Mouse (Mus musculus) heart, embryonic 14.5 days (tissue): ENCODE results near the gene Neu2. TPM values are rescaled to one million over a fixed set of nuclear protein-coding genes. Genes with fewer than 3 reads are reported as not detected.

Experiments used
- ATAC-seq: fragments of 200-750 bp; cut with Nextera tagmentation; 2 replicates; pipeline ENCODE4 v1.8.0; 2017; ENCODE audit warnings: low read depth, moderate TSS enrichment; ENCODE audit not compliant: insufficient number of reproducible peaks, insufficient read depth, low FRiP score
- H3K27ac ChIP-seq, 2 experiments: fragments of 200-500 bp in 1 of 2; fragments of 300-500 bp in 1 of 2; sonication (generic) in 1 of 2; replicated peaks in 1 of 2; 2 replicates each; pipeline ENCODE4 v1.5.1; 2012 to 2014; ENCODE audit warnings: low read depth in 2 of 2, low read length in 2 of 2, control low read depth in 1 of 2, mild to moderate bottlenecking in 1 of 2, mixed read lengths in 1 of 2; ENCODE audit not compliant: control insufficient read depth in 1 of 2, insufficient read depth in 1 of 2
- H3K27me3 ChIP-seq: fragments of 300-500 bp; sonication (generic); 2 replicates; pipeline ENCODE4 v1.6.1; 2014; ENCODE audit warnings: mild to moderate bottlenecking, low read length, control low read depth; ENCODE audit not compliant: control insufficient read depth, insufficient read depth
- H3K36me3 ChIP-seq: fragments of 300-500 bp; sonication (generic); 2 replicates; pipeline ENCODE4 v1.6.1; 2014; ENCODE audit warnings: mild to moderate bottlenecking, control low read depth, low read length, mixed read lengths; ENCODE audit not compliant: control insufficient read depth, insufficient read depth
- H3K4me1 ChIP-seq, 2 experiments: fragments of 200-500 bp in 1 of 2; fragments of 300-500 bp in 1 of 2; sonication (generic) in 1 of 2; 2 replicates each; pipeline ENCODE4 v1.6.1; 2012 to 2014; ENCODE audit warnings: low read length in 2 of 2, control low read depth in 1 of 2, mixed read lengths in 1 of 2; ENCODE audit not compliant: control insufficient read depth in 2 of 2, insufficient read depth in 2 of 2
- H3K4me2 ChIP-seq: fragments of 300-500 bp; sonication (generic); 2 replicates; pipeline ENCODE4 v1.6.1; 2014; ENCODE audit warnings: mild to moderate bottlenecking, low read length
- H3K4me3 ChIP-seq, 2 experiments: fragments of 200-500 bp in 1 of 2; fragments of 300-500 bp in 1 of 2; sonication (generic) in 1 of 2; 2 replicates each; pipeline ENCODE4 v1.5.1; 2012 to 2014; ENCODE audit warnings: low read length in 2 of 2, mild to moderate bottlenecking in 2 of 2, control low read depth in 1 of 2, low read depth in 1 of 2, moderate library complexity in 1 of 2; ENCODE audit not compliant: control insufficient read depth in 1 of 2, insufficient read depth in 1 of 2
- H3K9ac ChIP-seq: fragments of 300-500 bp; sonication (generic); 2 replicates; pipeline ENCODE4 v1.6.1; 2014; ENCODE audit warnings: mild to moderate bottlenecking, low read length
- H3K9me3 ChIP-seq: fragments of 300-500 bp; sonication (generic); 2 replicates; pipeline ENCODE4 v1.6.1; 2016; ENCODE audit warnings: low read length, control low read depth; ENCODE audit not compliant: control insufficient read depth
- WGBS: fragments of 180-500 bp; shearing (Covaris S2); extraction: QIAGEN DNeasy Blood & Tissue Kit; methylation state at CpG from one replicate; pipeline ENCODE4 v1.1.7; 2014; 5-methylcytosine and 5-hydroxymethylcytosine counted together
- polyA plus RNA-seq: library from polyadenylated mRNA; unstranded; fragments of >200 nt; fragmentation: Nextera tagmentation; extraction: Ambion mirVana; gene quantifications from 2 replicates; pipeline ENCODE4 v1.2.1, GENCODE M21; 2014

Gene Neu2
- polyA plus RNA-seq, 1 experiment from 2014 or later: not detected

DNA sequence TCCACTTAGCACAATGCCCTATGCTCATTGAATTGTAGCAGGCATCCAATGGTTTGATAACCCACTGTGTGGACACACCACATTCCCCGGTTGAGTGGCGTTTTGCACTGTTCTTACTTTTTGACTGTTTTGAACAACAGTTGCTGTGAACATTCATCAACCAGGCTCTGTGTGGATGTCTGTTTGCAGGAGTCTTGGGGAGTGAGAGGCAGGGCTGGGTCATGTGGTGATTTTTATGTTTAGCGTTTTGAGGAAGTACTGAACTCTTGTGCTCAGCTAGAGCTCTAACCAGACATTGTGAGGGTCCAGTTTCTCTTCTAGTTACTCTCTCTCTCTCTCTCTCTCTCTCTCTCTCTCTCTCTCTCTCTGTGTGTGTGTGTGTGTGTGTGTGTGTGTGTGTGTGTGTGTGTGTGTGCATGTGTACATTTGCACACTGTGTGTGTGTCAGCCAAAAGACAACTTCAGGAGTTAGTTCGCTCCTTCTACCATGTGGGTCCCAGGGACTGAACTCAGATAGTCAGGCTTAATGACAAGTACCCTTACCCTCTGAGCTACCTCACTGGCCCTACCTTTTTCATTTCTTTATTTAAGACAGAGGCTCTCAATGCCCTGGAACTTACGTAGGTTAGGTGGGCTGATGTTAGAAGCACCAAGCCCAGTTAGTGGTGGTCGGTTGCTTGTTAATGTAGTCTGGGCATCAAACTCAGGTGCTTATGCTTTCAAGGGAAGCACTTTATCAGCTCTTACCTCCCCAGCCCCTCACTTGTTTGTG, 115.8 kb downstream of the Neu2 start:
- no peak overlapping the region for H3K4me2 ChIP-seq
- no peak for ATAC-seq
- no peaks in the 10 kb centered on the region for H3K9me3 ChIP-seq
- no peaks in the 10 kb centered on the region for H3K27me3 ChIP-seq
- H3K27ac ChIP-seq: 0 out of 4 replicates have a peak overlapping the region, but pooled peaks of 1 of the 2 experiments have one; percentile 24
- no peak overlapping the region for H3K9ac ChIP-seq
- 83% methylated on average over 6 of the region's 6 CpGs for WGBS
- no peaks in the 10 kb centered on the region for H3K36me3 ChIP-seq
- peaks cover 7% of the 10 kb centered on the region in 2 experiments; a peak in 3 of 4 replicates for H3K4me1 ChIP-seq
- no peak overlapping the region for H3K4me3 ChIP-seq

- Histone ChIP-seq H3K4me2 (no peak overlapping the region), H3K27ac (peak overlapping the region; percentile 33; a peak in 2 of 4 replicates)
- 26% methylated on average over 2 of the region's 2 CpGs for WGBS
Measured at GRCm38 (mm10) chr1:87626344-87626743, 116.7 kb downstream of the Neu2 start.

GRCm38 (mm10) chr1:87628085-87628484, 118.4 kb downstream of the Neu2 start:
- WGBS: 15% methylated on average over 2 of the region's 2 CpGs
- peaks cover 3 to 7% of the 10 kb centered on the region in 2 experiments; a peak in 3 of 4 replicates for H3K4me1 ChIP-seq
- H3K4me3 ChIP-seq: no peak overlapping the region
- H3K9ac ChIP-seq: no peak overlapping the region
- no peak for ATAC-seq
- no peaks in the 10 kb centered on the region for H3K36me3 ChIP-seq
- no peak overlapping the region for H3K27ac ChIP-seq
- no peak overlapping the region for H3K4me2 ChIP-seq
- no peaks in the 10 kb centered on the region for H3K9me3 ChIP-seq
- no peaks in the 10 kb centered on the region for H3K27me3 ChIP-seq

More at GRCm38 (mm10) chr1:87626344-87626743, 116.7 kb downstream of the Neu2 start:
- peaks cover 7% of the 10 kb centered on the region in 2 experiments; a peak in 3 of 4 replicates for H3K4me1 ChIP-seq
- no peak overlapping the region for H3K4me3 ChIP-seq
- H3K27me3 ChIP-seq: no peaks in the 10 kb centered on the region
- ATAC-seq: peak; percentile 84
- no peaks in the 10 kb centered on the region for H3K36me3 ChIP-seq
- H3K9me3 ChIP-seq: no peaks in the 10 kb centered on the region
- H3K9ac ChIP-seq: no peak overlapping the region

DNA sequence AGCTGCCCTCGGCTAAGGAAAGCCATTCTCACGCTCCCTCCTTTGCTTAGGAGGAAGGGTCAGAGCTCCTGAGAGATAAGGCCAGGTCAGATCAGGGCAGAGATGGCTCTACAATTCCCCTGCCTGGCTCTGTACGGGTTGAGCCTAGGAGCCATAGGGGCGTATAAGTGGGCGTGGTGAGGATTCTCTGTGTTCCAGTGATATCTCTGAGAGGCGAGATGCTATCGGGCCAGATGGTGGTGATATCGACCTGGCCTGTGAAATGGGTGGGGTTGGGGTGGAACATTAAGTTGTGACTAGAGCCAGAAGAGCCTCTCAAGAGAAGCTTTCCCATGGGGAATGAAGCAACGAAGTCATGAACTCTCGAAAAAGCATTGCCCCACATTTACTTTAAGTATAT, 121.9 kb downstream of the Neu2 start:
- Histone ChIP-seq H3K9me3 (no peaks in the 10 kb centered on the region), H3K4me1 (peaks cover 2 to 5% of the 10 kb centered on the region in 2 experiments; a peak in 3 of 4 replicates), H3K4me3 (no peak overlapping the region), H3K4me2 (no peak overlapping the region), H3K27ac (no peak overlapping the region), H3K27me3 (no peaks in the 10 kb centered on the region), H3K36me3 (no peaks in the 10 kb centered on the region), H3K9ac (no peak overlapping the region)
- 58% methylated on average over 10 of the region's 10 CpGs for WGBS
- no peak for ATAC-seq

DNA sequence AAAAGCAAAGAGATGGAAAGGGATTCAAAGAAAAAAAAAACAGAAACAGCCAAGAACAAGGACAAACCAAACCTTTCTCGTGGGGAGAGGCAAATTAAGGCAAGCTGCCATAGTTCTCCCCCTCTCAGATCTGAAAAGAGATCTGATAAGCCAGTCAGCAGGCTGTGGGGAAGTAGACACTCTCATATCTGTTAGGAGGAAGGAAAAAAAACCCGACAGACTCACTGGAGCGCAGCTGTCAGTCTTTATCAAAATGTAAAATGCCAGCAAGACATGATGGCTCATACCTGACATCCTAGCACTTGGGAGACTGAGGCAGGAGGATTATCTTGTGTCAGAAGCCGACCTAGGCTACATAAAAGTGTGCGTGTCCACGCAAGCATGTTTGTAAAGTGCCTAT, 122.5 kb downstream of the Neu2 start:
- no peaks in the 10 kb centered on the region for H3K36me3 ChIP-seq
- WGBS: 46% methylated on average over 6 of the region's 6 CpGs
- no peaks in the 10 kb centered on the region for H3K27me3 ChIP-seq
- H3K9me3 ChIP-seq: no peaks in the 10 kb centered on the region
- ATAC-seq: no peak
- H3K9ac ChIP-seq: no peak overlapping the region
- no peak overlapping the region for H3K4me2 ChIP-seq
- no peaks in the 10 kb centered on the region; a peak in 1 of 4 replicates for H3K4me1 ChIP-seq
- no peak overlapping the region for H3K27ac ChIP-seq
- H3K4me3 ChIP-seq: no peak overlapping the region

- no peak overlapping the region for H3K27ac ChIP-seq
- WGBS: 88% methylated on average over 12 of the region's 12 CpGs
- H3K9ac ChIP-seq: no peak overlapping the region
- no peaks in the 10 kb centered on the region for H3K36me3 ChIP-seq
- H3K4me1 ChIP-seq: peaks cover 5 to 6% of the 10 kb centered on the region in 2 experiments; a peak in 1 of 4 replicates
- H3K27me3 ChIP-seq: no peaks in the 10 kb centered on the region
- no peaks in the 10 kb centered on the region for H3K9me3 ChIP-seq
- no peak overlapping the region for H3K4me3 ChIP-seq
- H3K4me2 ChIP-seq: no peak overlapping the region
- no peak for ATAC-seq
Measured at GRCm38 (mm10) chr1:87636716-87637117, 127.0 kb downstream of the Neu2 start.

- peak; percentile 68 for ATAC-seq
- Histone ChIP-seq H3K4me1 (peaks cover 5 to 6% of the 10 kb centered on the region in 2 experiments; a peak in 1 of 4 replicates), H3K4me2 (no peak overlapping the region), H3K27me3 (no peaks in the 10 kb centered on the region), H3K9me3 (no peaks in the 10 kb centered on the region), H3K27ac (no peak overlapping the region), H3K9ac (no peak overlapping the region), H3K4me3 (no peak overlapping the region), H3K36me3 (no peaks in the 10 kb centered on the region)
- 87% methylated on average over 4 of the region's 4 CpGs for WGBS
Measured at GRCm38 (mm10) chr1:87637121-87637877, 127.6 kb downstream of the Neu2 start.
